Mouse (Mus musculus): Measurements from ENCODE around the gene Tns1.

Gene Tns1

DNA sequence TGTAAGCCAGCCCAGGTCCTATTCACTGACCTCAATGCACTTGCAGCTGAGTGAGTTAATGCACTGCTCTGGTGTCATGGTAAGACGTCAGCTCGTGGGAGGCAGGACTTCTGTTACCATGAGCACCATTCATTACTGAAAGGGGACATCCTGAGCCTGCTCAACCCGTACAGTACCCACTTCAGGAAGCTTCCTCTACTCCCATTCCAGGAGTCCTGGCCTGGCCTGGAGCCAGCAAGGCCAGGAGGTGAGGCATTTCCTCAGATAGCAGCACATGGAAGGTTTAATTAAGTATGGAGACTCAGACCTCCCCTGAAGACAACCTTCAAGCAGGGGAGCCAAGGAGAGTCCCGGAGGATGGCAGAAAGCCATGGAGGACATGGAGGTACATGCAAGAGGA, 169.6 kb downstream of the Tns1 start:
- DNase-seq, result no peak

DNA sequence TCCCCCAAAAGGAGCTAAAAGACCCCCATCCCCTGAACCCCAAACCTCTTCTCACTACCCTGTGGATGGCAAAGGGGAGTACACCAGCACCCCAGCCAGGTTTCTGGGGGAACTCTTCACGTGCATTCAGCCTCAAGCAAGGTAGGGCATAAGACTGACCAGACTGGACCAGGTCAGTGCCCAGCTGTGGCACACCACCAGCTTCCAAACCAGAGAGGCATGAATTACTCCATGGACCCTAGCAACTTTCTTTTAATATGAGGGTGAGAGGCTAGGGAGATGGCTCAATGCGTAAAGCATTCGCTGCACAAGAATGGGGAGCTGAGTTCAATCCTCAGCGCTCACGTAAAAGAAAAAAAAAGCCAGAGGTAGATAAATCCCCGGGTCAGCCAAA, 170.2 kb downstream of the Tns1 start:
- no peak for DNase-seq

DNA sequence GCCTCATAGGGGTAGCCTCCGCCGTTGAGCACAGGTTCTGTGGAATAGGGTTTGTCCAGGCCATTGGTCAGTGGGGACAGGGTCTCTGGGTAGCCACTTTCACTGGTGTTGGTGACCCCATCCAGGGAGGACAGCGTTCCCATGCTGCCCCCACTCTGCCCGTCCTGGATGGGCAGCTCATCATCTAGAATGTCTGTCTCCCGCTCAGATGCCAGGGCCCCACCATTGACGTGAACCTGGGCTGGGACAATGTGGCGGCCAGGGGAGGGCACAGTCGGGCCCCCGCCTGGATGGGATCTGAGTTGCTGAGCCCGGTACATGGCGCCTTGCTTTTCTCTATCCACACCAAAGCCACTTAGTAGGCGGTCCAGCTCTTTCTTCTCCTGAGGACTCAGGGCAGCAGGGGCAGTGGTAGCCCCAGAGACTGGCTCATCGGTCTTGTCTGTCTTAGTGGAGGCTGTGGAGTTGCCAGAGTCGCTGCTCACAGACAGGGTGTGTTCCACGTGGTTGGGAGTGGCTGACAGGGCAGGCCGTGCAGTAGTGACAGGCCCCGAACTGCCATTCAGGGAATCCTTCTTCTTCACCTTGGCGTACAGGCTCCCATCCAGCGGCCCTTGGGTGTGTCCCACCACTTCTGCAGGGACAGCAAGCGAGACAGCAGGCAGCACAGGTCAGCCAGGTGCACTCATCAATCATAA, 170.8 kb downstream of the Tns1 start:
- no peak for DNase-seq

DNA sequence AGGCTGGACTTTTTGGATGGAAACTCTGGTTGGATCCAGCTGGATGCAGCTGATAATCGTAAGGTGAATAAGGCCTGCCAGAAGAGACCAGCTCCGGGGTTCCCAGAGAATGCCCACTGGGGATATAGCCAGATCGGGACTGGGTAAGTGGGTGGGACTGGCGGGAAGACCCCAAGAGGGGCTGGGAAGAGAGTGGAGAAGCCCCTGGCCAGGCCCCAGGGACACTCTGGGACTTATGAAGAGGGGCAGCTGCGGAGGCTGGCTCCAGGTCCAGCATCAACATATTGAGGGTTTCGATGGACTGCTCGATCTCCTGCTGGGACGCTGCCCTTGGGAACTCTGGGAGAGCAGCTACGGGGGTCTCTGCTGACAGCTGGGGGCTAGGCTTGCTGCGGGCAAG, 171.7 kb downstream of the Tns1 start:
- DNase-seq, result no peak

DNA sequence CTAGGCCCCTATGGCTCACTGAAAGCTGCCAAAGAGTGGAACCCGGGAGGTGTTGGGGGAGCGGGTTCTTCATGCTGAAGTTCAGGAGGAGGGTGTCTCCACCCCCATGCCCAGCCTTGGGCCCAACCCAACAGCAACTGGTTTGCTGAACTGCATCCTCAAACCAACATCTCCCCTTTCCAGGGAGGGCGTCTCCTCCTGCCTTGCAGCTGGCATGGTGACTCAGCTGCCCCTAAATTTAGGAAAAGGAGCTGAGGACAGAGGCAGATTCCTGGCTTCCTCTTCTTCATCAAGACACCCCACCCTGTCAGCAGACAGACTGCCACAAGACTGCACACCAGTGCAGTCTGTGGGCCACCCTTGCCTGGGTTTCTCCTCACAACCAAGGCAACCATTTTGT, 173.1 kb downstream of the Tns1 start:
- no peak for DNase-seq

GRCm38 (mm10) chr1:73948757-73949156, 175.5 kb downstream of the Tns1 start:
- no peak for DNase-seq

DNA sequence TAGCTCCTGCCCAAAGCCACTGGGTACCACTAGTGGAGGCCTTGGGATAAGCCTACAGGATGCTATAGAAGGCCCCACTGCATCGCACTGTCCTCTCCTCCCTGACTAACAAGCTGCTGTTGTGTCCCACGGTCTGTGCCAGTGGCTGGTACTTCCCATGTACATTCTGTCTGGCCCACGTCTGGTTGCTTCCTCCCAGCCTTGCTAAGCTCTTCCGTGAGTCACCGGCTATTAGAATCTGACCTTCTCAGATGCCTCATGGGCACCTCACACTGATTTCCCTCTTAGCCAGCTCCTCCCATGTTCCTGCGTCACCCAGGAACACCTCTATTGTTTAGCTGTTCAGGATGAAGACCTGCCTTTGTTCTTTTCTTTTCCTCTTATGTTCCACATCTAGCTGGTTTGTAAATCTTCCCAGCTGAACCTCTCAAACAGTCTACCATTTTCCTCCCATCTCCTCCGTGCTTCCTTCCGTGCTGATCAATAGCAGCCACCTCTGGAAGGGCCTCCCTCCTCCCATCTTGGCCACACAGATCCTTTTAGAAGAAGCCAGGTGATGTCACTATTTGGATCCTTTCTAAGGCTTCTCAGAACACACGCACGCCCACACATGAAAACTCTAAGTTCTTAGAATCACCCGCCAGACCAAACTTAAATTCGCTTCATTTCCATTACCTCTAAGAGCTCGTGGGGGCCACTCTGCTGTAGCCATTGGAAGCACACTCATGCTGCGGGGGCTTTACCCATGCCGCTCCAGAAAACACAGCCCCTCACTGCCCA, 176.5 kb downstream of the Tns1 start:
- DNase-seq, result no peak

DNA sequence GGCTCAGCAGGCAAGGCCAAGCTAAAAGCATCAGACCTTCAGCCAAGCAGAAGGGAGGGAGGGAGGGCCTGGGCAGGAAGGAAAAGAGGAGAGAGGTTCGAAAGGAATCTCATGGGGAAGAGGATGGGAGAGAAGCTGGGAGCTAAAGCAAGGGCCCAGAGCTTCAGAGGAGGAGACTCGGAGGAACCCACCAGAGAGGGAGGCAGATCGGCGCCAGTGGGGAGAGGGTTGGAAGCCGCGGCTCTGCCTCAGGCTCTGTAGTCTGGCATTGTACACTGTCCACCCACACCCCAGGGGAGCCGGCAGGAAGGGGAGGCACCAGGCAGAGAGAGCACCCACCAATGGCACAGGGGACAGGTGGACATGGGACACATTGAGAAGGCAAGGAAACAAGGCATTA, 177.5 kb downstream of the Tns1 start:
- DNase-seq, result no peak

DNA sequence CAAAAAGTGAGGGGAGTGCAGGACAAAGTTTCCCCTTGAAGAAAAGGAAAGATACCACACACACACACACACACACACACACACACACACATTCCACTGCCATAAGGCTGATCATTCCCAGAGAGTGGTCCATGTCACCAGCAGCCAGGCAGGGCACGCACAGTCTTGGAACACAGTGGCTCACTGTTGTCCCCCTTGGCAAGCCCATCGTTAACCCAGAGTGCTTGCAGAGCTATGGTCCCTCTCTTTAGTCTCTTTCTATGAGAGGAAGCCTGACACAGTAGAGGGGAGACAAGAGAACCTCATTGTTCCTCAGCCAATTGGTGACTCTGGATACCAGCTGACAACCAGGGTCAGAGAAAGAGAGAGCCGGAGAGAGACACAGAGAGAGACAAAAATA, 179.9 kb downstream of the Tns1 start:
- no peak for DNase-seq

- DNase-seq, result no peak
Observed at GRCm38 (mm10) chr1:73943667-73944289, 180.5 kb downstream of the Tns1 start.

- DNase-seq, result no peak
Observed at GRCm38 (mm10) chr1:73943255-73943654, 181.0 kb downstream of the Tns1 start.

DNA sequence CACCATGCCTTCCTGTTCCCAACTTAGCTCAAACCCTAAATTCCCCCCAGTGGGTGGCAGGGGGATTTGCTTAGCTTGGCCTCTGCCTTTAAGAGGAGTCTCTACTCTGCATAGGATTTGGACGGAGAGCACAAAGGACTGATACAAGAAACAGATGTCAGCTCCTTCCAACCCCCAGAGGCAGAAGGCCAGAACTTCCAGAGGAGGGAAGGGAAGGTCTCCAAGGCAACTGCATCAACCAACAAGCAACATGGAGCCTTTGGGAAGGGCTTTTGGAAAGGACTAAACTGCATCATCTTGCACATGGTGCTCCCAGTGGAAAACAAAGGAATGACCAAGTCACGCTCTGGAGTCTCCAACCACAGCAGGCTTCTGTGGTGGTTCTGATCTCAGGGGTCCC, 182.0 kb downstream of the Tns1 start:
- DNase-seq, result no peak

DNA sequence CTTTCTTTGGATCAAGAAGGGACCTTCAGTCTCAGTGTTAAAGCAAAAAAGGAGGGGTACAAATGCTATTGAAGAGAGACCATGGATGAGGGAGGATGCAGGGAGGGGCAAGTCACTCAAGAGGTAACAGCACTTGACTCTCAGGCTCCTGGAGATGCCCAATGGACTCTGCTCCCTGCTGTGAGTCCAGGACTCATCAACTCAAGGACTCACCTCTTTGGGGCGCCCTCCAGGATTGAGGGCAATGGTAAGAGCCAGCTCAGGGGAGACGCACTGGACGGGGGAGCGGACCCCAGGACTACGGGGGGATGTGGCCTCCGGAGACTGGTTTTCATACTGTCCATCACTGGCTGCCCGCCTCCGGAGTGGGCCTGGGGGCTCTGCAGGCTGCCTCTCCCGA, 182.6 kb downstream of the Tns1 start:
- no peak for DNase-seq

DNA sequence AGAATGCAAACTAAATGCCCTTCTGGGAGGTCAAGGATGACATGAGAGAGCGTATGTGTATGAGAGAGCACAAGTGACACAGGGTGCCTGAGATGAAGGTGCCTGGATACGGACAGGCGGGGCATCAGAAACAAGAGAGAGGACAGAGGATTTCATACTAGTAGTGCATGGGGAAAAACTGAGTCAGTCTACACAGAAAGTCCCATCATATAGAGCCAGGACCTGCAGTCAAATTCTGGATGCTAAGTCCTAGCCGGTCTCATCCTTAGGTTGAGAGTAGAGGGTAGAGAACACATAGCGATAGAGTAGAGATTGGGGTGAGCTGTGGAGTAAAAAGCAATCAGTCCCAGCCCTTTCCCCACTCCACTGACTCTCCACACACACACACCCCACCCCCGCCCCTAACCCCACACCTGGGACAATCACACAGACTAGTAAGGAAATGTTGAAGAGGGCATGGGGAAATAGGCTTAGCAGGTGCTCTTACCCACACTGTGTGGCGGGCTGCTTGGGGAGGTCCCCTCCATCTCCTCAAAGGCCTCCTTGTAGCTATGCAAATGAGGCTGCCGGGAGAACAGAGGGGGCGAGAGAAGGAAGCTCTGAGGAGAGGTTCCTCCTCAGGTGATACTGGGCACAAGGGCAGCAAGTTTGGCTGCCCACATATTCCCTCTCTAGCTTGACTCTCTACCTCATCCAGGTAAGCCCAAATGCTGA, 183.6 kb downstream of the Tns1 start:
- DNase-seq, result no peak

DNA sequence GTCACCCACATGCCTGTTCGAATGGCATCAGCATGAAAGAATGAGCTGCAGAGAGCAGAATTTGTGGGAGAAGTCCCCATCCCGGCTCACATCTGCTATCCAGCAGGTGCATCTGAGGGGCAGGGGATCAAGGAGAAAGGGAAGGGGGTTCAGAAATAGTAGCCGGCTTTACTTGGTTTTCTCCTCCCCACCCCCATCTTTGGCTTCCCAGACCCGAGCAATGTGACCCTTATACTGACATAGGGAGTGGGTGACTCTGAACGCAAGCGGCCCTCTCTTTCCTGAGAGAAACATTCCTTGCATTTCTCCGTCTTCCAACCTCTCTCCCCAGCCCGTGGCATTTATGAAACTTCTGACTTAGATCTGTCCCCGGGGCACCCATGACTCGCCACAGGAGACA, 185.7 kb downstream of the Tns1 start:
- no peak for DNase-seq

DNA sequence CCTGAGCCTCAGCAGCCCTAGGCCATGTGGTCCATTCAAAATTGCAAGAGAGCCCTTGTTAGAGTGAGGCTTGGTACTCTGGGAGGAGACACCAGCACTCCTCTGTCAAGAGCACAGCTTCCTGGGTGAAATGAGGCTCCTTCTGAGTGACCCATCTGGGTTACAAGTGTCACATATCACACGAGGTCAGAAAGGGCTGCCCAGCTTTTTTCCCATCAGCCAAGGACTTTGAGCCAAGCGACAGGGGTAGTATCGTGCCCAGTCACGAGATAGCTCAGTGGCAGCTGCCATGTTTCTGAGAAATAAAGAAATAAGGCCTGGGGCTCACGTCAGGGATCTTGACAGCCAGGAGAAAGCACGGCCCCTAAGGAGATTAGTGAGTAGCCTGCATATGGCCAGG, 186.4 kb downstream of the Tns1 start:
- no peak for DNase-seq

DNA sequence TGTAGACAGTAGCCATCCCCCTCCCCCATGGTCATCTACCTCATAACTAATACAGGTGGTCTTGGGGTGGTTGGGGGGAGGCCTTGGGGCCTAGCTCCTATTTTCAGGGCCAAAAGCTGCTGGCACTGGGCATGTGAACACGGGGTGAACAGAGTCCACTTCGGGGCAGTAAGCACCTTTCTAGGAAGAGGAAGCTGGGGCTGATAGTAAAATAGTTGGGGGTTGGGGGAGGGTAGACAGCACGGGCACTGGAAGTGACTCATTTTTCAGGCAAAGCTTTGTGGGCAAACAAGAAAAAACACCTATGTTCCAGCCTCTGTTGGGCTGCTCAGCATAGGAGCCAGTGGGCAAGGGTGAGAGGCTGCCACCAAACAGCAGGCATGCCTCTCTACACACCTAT, 187.7 kb downstream of the Tns1 start:
- DNase-seq, result no peak

DNA sequence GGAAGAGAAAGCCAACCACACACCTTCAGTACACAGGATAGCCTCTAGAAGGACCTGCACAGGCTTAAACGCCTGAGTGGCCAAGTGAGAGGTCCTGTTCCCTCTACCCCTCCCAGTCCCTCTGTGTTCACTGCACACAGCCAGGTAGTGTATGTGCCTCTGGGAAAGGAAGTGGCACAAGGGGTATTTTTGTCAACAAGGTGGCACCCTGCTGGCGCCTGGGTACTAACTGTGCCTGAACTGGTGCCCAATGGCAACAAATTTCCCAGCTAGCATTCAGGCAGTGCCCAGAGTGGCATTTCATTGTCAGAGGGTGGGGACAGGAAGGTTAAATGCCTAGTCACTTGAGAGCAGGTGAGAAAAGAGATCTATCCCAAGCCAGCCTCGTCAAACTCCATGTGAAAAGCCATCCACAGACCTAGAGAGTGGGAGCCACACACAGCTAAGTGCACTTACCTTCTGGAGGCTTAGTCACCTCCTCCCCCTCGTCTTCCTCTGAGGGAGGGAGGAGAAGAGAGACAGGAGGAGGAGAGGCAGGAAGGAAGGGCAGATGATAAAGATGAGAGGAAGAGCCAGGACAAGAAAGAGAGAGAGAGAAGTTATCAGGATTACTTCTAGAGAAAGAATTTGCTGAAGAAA, 188.7 kb downstream of the Tns1 start:
- no peak for DNase-seq

GRCm38 (mm10) chr1:73933146-73933490, 191.1 kb downstream of the Tns1 start:
- DNase-seq, result no peak

DNA sequence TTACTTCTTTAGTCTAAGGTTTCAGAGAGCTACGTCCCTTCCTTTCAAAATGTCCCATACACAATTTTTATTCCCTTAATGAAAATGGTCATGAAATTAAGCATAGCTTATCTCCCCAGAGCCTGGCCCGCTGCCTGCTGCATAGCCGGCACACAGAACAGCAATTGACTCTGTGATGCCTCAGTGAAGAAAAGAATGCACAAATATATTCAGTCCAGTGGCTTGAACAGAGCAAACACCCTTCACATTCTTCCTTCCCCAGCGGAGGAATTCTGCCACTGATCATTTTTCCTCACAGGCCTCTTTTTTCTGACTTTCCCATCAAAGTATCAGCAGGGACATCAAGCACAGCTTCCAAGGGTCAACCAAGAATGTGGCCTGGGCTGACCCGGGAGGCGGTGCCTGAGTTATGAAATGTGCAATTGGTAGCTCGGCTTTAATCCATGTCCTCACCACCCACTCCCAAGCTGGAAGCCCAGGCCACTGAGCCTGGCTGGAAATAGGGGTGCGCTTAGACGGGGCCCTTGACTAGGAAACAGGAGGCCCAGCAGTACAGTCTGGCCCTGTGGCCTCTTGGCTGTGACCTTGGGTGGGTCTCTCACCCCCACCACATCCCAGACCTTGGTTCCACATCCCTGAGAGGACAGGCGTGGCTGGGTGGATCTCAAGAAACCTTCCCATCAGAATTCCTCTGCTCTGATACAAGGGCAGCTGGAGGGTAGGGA, 191.7 kb downstream of the Tns1 start:
- DNase-seq, result no peak

GRCm38 (mm10) chr1:73931851-73932250, 192.4 kb downstream of the Tns1 start:
- no peak for DNase-seq

DNA sequence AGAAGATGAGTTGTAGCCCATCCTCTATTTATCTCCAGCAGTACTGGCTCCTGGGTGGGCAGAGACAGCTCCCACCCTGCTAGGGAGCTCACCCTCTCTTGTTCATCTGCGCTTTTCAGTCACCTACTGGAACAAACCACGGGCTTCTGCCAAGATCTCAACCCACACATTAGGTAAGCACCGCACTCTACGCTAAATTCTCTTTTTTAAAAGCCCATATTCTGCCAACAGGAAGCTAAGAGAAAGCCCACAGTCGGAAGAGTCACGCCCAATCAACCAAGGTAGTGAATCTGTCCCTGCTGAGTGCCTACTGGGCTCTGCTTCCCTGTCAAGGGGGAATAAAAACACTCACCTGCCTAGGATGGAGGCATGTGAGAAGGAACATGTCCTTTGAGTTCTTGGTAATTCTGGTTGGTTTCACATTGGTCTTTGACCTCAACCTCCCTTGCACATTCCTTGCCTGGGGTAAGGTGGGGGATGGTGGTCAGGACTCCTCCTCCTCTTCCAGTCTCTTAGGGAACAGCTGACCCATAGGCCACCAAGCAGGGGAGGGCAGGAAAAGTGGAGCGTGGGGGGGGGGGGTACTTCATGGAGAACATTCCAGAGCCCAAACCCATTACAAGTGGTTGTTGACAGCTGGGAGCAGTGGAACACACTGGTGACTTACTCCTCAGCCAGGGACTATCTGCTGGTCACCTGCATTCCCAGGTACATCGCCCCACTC, 193.7 kb downstream of the Tns1 start:
- DNase-seq, result no peak

All from liver (tissue).